ENCODE assay signal across 8 mouse cellular contexts in genomic region chr5:31241522-31242034, GRCm38 (mm10). TPM values are rescaled to one million over a fixed set of nuclear protein-coding genes. Genes with fewer than 3 reads are reported as not detected.
A peak's percentile ranks its signal among the peaks of the same experiment; 100 is the strongest.
DNase-seq lines count a peak whose midpoint lies in the region; ATAC-seq and TF ChIP-seq lines count a peak whose summit lies in the region.

No protein-coding gene starts in this region.

- H3K9ac ChIP-seq in lung, embryonic 16.5 days (ENCODE audit: low read length): peak overlapping the region; percentile 98
- peak overlapping the region; percentile 83 for H3K9ac ChIP-seq in limb, embryonic 11.5 days (ENCODE audit: low read length)

- WGBS in lung, embryonic 16.5 days: under 1% methylated on average over 13 of the region's 13 CpGs
- 2% methylated on average over 13 of the region's 13 CpGs for WGBS in limb, embryonic 11.5 days
- WGBS in small intestine, adult 2 months: under 1% methylated on average over 13 of the region's 13 CpGs

- DNase-seq in lung, postnatal 10 days: no peak
- DNase-seq in limb, embryonic 11.5 days (ENCODE audit: low spot score): no peak
- no peak for DNase-seq in cerebellum, adult 9-10 months
- DNase-seq in embryo, embryonic 10.5 days (ENCODE audit: low spot score): no peak
- DNase-seq in thymus, adult 18-20 months: no peak

- H3K4me1 ChIP-seq in lung, embryonic 16.5 days (replicated peaks; ENCODE audit: control insufficient read depth, insufficient read depth, low read length): peaks cover 6% of the 10 kb centered on the region; the same call in 1 of the 2 replicates
- no peaks in the 10 kb centered on the region for H3K4me1 ChIP-seq in embryonic fibroblast, embryonic 13.5 days (ENCODE audit: control insufficient read depth, insufficient read depth, low read length)
- H3K4me1 ChIP-seq in limb, embryonic 11.5 days (ENCODE audit: control insufficient read depth, insufficient read depth, low read length): peaks cover 5% of the 10 kb centered on the region; the same call in 1 of the 2 replicates
- no peaks in the 10 kb centered on the region for H3K4me1 ChIP-seq in small intestine, adult 2 months (ENCODE audit: control insufficient read depth, insufficient read depth, insufficient read length, low read length)

- no peak; the same call in 1 of the 2 replicates for TF ChIP-seq POLR2A in embryonic fibroblast, embryonic 13.5 days (IDR thresholded peaks at IDR 0.05; ENCODE audit: low read depth, low read length)
- no peak for TF ChIP-seq POLR2A in small intestine, adult 2 months (IDR thresholded peaks at IDR 0.05; ENCODE audit: low read depth, low read length)

- H3K9me3 ChIP-seq in lung, embryonic 16.5 days (ENCODE audit: control insufficient read depth, low read length): no peaks in the 10 kb centered on the region
- no peaks in the 10 kb centered on the region for H3K9me3 ChIP-seq in limb, embryonic 11.5 days (ENCODE audit: control insufficient read depth, low read length)

- H3K36me3 ChIP-seq in lung, embryonic 16.5 days (ENCODE audit: control insufficient read depth, insufficient read depth, low read length): peaks cover 22% of the 10 kb centered on the region
- peaks cover 6% of the 10 kb centered on the region for H3K36me3 ChIP-seq in limb, embryonic 11.5 days (ENCODE audit: control insufficient read depth, insufficient read depth, low read length)
- H3K36me3 ChIP-seq in small intestine, adult 2 months (ENCODE audit: control insufficient read depth, insufficient read depth, low read length): peaks cover 25% of the 10 kb centered on the region

- H3K27me3 ChIP-seq in lung, embryonic 16.5 days (ENCODE audit: control insufficient read depth, insufficient read depth, low read depth, low read length): no peaks in the 10 kb centered on the region
- no peaks in the 10 kb centered on the region for H3K27me3 ChIP-seq in limb, embryonic 11.5 days (ENCODE audit: control insufficient read depth, insufficient read depth, low read length)
- no peaks in the 10 kb centered on the region for H3K27me3 ChIP-seq in small intestine, adult 2 months (ENCODE audit: control insufficient read depth, insufficient read depth, low read length)

- H3K4me2 ChIP-seq in lung, embryonic 16.5 days (ENCODE audit: low read depth, low read length): peak overlapping the region; percentile 94
- H3K4me2 ChIP-seq in limb, embryonic 11.5 days (ENCODE audit: low read depth, severe bottlenecking): peak overlapping the region; percentile 69

- no peak for ATAC-seq in lung, embryonic 16.5 days (ENCODE audit: low read depth)
- ATAC-seq in limb, embryonic 11.5 days (ENCODE audit: insufficient number of reproducible peaks, low FRiP score, low TSS enrichment, low read depth): no peak; the same call in 1 of the 2 replicates

- peak overlapping the region; percentile 98 for H3K27ac ChIP-seq in lung, embryonic 16.5 days (ENCODE audit: low read length)
- H3K27ac ChIP-seq in embryonic fibroblast, embryonic 13.5 days (ENCODE audit: insufficient read depth, low read length): peak overlapping the region; percentile 10; the same call in 1 of the 2 replicates
- H3K27ac ChIP-seq in limb, embryonic 11.5 days (replicated peaks; ENCODE audit: low read depth, low read length): no peak overlapping the region
- peak overlapping the region; percentile 34 for H3K27ac ChIP-seq in small intestine, adult 2 months (ENCODE audit: insufficient read depth, low read depth, low read length)

- H3K4me3 ChIP-seq in lung, embryonic 16.5 days (ENCODE audit: low read length): peak overlapping the region; percentile 96
- H3K4me3 ChIP-seq in embryonic fibroblast, embryonic 13.5 days (ENCODE audit: insufficient read depth, low read length): peak overlapping the region; percentile 73
- peak overlapping the region; percentile 96 for H3K4me3 ChIP-seq in limb, embryonic 11.5 days (ENCODE audit: low read depth, low read length)
- H3K4me3 ChIP-seq in small intestine, adult 2 months (ENCODE audit: low read depth, low read length): peak overlapping the region; percentile 71

- TF ChIP-seq CTCF in embryonic fibroblast, embryonic 13.5 days (IDR thresholded peaks at IDR 0.05; ENCODE audit: borderline replicate concordance, insufficient read depth, low read length): no peak
- no peak for TF ChIP-seq CTCF in small intestine, adult 2 months (IDR thresholded peaks at IDR 0.05; ENCODE audit: extremely low read depth, insufficient read length, insufficient replicate concordance, low read depth, low read length)

RNA-seq across cellular contexts. Expression of gene Gm9970, which starts 0.5 kb away (rescaled TPM):
- polyA plus RNA-seq in lung, embryonic 16.5 days (2015; fragmentation: Nextera tagmentation; extraction: Ambion mirVana): 0.57 and 0.60 TPM in 2 replicates
- polyA plus RNA-seq in embryonic fibroblast, embryonic 13.5 days (2011; ENCODE audit: insufficient read length, low read depth, missing spikeins): not detected in 2 replicates
- 0.38 and 0.49 TPM in 2 replicates for polyA plus RNA-seq in limb, embryonic 11.5 days (2014; fragmentation: Nextera tagmentation; extraction: Ambion mirVana)
- 0.82 TPM in 1 of 2 replicates, not detected in the other for polyA plus RNA-seq in small intestine, adult 2 months (2012; rRNA removed)

RNA-seq across cellular contexts. Expression of gene Nrbp1, which starts 0.9 kb away (rescaled TPM):
- polyA plus RNA-seq in lung, embryonic 16.5 days (2015; fragmentation: Nextera tagmentation; extraction: Ambion mirVana): 152 and 162 TPM in 2 replicates
- polyA plus RNA-seq in embryonic fibroblast, embryonic 13.5 days (2011; ENCODE audit: insufficient read length, low read depth, missing spikeins): 93.5 and 115 TPM in 2 replicates
- polyA plus RNA-seq in limb, embryonic 11.5 days (2014; fragmentation: Nextera tagmentation; extraction: Ambion mirVana): 119 and 124 TPM in 2 replicates
- polyA plus RNA-seq in small intestine, adult 2 months (2012; rRNA removed): 98.0 and 232 TPM in 2 replicates

RNA-seq across cellular contexts. Expression of gene Krtcap3, which starts 9.9 kb away (rescaled TPM):
- polyA plus RNA-seq in lung, embryonic 16.5 days (2015; fragmentation: Nextera tagmentation; extraction: Ambion mirVana): 38.9 and 40.8 TPM in 2 replicates
- 0.81 and 1.4 TPM in 2 replicates for polyA plus RNA-seq in embryonic fibroblast, embryonic 13.5 days (2011; ENCODE audit: insufficient read length, low read depth, missing spikeins)
- polyA plus RNA-seq in limb, embryonic 11.5 days (2014; fragmentation: Nextera tagmentation; extraction: Ambion mirVana): 23.3 and 24.9 TPM in 2 replicates
- 122 and 205 TPM in 2 replicates for polyA plus RNA-seq in small intestine, adult 2 months (2012; rRNA removed)

RNA-seq across cellular contexts. Expression of gene Ppm1g, which starts 21.1 kb away (rescaled TPM):
- 122 and 126 TPM in 2 replicates for polyA plus RNA-seq in lung, embryonic 16.5 days (2015; fragmentation: Nextera tagmentation; extraction: Ambion mirVana)
- 131 and 132 TPM in 2 replicates for polyA plus RNA-seq in embryonic fibroblast, embryonic 13.5 days (2011; ENCODE audit: insufficient read length, low read depth, missing spikeins)
- 154 and 159 TPM in 2 replicates for polyA plus RNA-seq in limb, embryonic 11.5 days (2014; fragmentation: Nextera tagmentation; extraction: Ambion mirVana)
- 39.3 and 67.7 TPM in 2 replicates for polyA plus RNA-seq in small intestine, adult 2 months (2012; rRNA removed)

RNA-seq across cellular contexts. Expression of gene Zfp513, which starts 39.5 kb away (rescaled TPM):
- polyA plus RNA-seq in lung, embryonic 16.5 days (2015; fragmentation: Nextera tagmentation; extraction: Ambion mirVana): 5.8 and 6.6 TPM in 2 replicates
- 18.6 and 20.3 TPM in 2 replicates for polyA plus RNA-seq in embryonic fibroblast, embryonic 13.5 days (2011; ENCODE audit: insufficient read length, low read depth, missing spikeins)
- 5.5 and 6.2 TPM in 2 replicates for polyA plus RNA-seq in limb, embryonic 11.5 days (2014; fragmentation: Nextera tagmentation; extraction: Ambion mirVana)
- polyA plus RNA-seq in small intestine, adult 2 months (2012; rRNA removed): 29.0 and 65.0 TPM in 2 replicates

Comparison
In these comparisons a context has a peak if more than half of its experiments do, and no peak if none do; other contexts are left out.
1. RNA of gene Krtcap3, which starts 9.9 kb away (polyA plus RNA-seq): 122 to 205 TPM in small intestine, adult 2 months, 38.9 to 40.8 TPM in lung, embryonic 16.5 days and 23.3 to 24.9 TPM in limb, embryonic 11.5 days; 0.81 to 1.4 TPM in embryonic fibroblast, embryonic 13.5 days; every median in the first group is over 10 times any median in the second.
2. Peak in every context shown above with its lines, with median percentiles within 50 percentile points of each other: H3K4me3 ChIP-seq.